Mouse (Mus musculus) gastrocnemius, postnatal 10 days (tissue): Measurements from ENCODE around the gene Ctnnd2. TPM values are rescaled to one million over a fixed set of nuclear protein-coding genes. Genes with fewer than 3 reads are reported as not detected.

Experiments
- DNase-seq: peaks from one replicate; pipeline ENCODE4 v3.0.0; 2021; ENCODE audit warnings: mixed read lengths
- total RNA-seq, 2 experiments: library from RNA; stranded (reverse); gene quantifications; 2 replicates each; pipeline ENCODE4 v1.2.3; 2021

Ctnnd2 gene
- total RNA-seq, 2 experiments from 2014 or later = 0.63 to 0.94 TPM

- no peak for DNase-seq
Measured at GRCm38 (mm10) chr15:30649964-30650363, 477.6 kb downstream of the Ctnnd2 start.

- DNase-seq = no peak
Measured at GRCm38 (mm10) chr15:30655433-30655832, 483.0 kb downstream of the Ctnnd2 start.

DNA sequence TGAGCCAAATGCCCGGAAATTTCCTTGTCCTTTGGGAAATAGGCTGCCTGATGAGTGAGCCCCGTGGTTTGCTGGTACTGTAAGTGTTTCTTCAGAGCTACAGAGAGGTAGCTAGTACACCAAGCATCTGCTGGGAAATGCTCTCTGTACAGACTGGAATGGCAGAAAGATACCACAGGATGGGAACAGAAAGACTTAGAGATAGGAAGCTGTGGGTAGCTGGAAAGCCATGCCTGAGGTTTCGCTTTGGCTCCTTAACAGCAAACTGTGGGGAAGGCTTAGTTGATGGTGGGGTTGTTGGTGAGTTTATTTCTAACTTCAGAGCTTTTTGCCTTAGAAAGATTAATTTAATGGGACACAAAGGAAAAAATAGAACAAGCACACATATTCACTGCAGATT lies 485.2 kb downstream of the Ctnnd2 start:
- DNase-seq = no peak

DNA sequence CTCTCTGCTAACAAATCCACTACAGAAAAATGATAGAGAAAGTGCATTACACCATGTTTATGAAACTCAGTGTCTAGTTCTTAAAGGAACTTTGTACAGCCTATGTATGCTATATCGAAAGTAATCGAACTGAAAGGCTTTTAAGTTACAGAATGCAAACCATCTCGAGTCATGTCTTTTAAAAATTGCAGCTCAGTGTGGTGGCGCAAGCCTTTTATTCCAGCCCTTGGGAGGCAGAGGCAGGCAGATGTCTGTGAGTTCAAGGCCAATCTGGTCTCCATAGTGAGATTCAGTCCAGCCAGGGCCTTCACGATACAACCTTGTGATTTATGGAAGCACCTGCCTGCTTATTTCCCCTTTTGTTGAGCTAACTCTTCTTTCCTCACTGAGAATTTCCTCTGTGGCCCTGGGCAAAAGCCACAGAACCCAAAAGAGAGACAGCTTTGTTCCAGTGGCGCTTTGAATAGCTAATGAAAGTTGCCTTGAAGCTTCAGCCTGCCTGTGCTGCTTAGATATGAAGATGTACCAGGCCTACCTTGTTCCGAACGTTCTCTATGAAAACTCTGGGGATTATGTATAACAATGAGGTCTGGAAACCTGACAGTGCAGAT lies 488.3 kb downstream of the Ctnnd2 start:
- no peak for DNase-seq

GRCm38 (mm10) chr15:30661689-30662422 lies 489.5 kb downstream of the Ctnnd2 start:
- DNase-seq = no peak

GRCm38 (mm10) chr15:30667819-30668587 lies 495.6 kb downstream of the Ctnnd2 start:
- DNase-seq = no peak

DNA sequence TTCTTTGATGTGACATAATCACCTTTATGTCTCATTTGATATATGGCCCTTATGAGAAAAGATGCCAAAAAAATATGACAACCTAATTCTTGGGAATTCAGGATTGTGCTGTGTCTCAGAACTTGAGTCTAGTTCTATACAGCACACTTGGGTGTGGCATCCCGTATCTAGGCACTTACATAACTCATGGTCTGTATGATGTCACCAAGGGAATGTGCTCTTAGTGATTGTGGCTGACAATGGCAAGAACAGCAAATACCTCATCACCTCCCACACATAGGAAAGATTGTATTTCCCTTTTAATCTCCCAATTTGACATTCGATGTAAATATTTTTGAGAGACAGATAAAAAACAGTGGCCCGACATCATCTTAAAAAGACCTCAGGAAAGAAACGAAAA lies 509.5 kb downstream of the Ctnnd2 start:
- DNase-seq = no peak

DNA sequence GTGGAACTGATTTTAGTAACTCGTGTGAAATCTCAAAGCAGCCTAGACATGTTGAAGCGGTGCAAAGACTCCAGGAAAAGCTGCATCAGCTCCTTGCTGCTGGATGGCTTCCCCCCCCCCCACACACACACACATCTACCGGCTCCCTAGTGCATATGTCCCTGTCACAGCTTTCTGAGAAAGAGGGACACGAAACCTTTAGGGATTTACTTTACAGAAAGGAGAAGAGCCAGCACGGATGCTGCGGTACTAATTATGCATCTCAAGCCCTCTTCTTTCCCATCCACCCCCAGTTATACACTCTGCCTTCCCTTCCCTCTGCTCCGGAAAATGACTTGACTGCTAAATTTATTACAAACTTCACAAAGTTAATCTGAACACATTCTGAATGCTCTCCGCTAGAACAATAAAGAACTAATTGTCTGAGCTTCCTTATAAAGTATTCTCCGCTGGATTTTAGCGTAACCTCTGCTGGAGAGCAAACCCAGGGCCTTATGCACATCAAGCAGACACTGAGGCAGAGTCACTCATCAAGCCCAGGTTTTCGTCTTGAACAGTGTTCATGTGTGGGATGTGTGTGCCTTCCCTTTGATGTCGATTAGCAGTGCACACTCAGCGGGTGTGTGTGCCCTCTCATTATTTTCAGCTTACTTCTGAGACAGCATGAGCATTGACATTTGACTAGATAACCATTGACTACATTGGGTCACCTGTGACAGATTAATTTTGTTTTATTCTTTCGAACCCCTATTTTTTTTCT lies 510.1 kb downstream of the Ctnnd2 start:
- DNase-seq = no peak

GRCm38 (mm10) chr15:30686206-30687101 lies 514.1 kb downstream of the Ctnnd2 start:
- DNase-seq = no peak

- DNase-seq = no peak
Measured at GRCm38 (mm10) chr15:30693754-30694205, 521.4 kb downstream of the Ctnnd2 start.

DNA sequence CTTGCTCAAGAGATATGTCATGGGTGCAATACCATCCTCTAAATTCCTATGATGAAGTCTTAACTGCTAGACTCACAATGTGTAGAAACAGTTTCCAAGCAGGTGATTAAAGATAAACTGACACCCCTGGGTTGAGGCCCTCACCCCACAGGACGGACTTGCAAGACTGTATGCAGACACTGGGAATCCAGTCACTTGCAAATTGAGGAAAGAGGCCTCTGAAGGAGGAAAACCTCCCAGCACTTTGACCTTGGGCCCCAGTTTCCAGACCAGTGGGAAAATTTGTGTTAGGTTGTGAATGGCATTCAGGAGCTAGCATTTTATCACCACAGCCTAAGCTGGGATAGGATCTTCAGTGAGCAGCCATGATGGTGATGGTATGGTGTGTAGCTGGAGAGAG lies 521.9 kb downstream of the Ctnnd2 start:
- no peak for DNase-seq

- no peak for DNase-seq
Measured at GRCm38 (mm10) chr15:30695859-30696258, 523.5 kb downstream of the Ctnnd2 start.

DNA sequence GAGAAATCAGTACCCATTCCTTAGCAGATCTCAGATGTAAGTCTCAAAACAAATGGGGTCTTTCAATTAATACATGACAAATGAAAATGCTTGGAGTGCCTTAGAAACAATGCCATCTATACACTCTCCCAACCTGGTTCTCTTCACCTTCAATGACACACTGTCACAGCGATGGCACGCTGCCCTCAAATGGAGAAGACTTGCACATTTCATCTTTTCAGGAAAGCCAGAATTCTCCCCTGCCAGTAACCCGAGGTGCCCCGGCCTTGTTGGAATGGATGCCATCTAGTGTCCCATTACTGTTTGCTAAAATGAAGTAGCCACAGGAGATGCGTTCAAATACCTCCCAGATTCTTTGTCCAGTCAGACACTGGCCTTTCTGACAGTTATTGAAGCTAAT lies 525.0 kb downstream of the Ctnnd2 start:
- DNase-seq = no peak

GRCm38 (mm10) chr15:30700762-30701161 lies 528.4 kb downstream of the Ctnnd2 start:
- DNase-seq = no peak

GRCm38 (mm10) chr15:30701592-30701991 lies 529.2 kb downstream of the Ctnnd2 start:
- no peak for DNase-seq

DNA sequence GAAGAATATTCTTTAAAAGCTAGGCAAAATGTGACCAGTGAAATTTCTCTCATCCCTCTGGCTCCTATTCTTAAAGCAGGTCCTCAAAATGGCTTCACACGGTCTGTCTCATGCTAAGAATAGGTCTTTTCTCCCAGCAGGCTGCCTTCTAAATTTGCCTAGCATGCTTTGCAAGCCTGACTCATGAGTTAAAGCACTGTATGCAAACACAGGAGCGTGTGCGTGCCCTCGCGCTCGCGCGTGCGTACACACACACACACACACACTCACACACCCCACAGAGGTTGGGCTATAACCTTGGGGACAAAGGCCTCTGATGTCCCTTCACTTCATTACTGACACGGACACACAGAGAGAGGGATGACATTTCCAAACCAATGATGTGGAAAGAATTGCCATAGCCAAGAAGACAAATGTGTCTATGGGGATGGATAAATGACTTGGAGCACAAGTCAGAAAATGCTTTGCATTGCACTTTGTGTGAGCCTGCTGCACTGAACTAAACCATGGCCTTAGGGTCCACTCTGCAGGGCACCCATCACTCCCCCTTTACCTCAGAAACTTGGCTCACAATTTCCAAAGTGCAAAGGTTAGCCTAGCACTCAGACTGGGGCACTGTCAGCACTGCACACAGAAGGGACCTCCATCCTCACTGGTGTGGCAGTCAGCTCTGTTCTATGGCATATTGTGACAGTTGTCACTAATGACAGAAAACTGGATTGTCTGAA lies 536.8 kb downstream of the Ctnnd2 start:
- DNase-seq = no peak

- DNase-seq = no peak
Measured at GRCm38 (mm10) chr15:30709754-30710105, 537.3 kb downstream of the Ctnnd2 start.

DNA sequence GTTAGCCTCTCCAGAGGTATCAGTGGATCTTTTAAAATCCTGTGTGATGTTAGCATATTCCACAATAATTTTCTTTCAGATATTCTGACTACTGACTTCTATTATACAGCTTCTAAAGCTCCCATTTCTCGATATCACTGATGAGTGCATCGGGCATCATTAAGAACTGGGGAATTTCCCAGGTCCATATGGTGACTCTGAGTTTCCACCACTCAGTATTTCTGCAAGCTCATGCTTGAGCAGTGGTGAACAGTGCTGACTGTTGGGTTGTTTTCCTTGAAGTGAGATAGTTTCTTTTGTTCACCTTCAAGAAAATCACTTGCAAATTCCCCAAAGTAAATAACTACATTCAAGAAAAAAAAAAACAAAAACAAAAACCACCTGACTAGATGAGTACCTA lies 542.4 kb downstream of the Ctnnd2 start:
- DNase-seq = no peak

GRCm38 (mm10) chr15:30718811-30719210 lies 546.4 kb downstream of the Ctnnd2 start:
- no peak for DNase-seq

DNA sequence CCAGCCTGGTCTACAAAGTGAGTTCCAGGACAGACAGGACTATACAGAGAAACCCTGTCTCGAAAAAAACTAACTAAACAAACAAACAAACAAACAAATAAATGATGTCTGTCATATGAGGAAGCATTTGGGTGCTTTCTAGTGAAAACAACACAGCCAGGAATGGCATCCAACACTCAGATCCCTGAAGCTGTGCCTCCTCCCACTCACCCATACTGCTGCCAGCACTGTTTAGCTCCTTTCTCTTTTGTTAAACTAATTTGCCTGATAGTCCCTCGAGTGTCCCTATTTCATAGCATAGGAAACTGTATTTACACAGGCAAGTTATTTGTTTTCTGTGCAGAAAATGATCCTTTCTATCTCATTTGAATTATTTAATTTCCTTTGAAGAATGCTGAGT lies 546.8 kb downstream of the Ctnnd2 start:
- DNase-seq = no peak

DNA sequence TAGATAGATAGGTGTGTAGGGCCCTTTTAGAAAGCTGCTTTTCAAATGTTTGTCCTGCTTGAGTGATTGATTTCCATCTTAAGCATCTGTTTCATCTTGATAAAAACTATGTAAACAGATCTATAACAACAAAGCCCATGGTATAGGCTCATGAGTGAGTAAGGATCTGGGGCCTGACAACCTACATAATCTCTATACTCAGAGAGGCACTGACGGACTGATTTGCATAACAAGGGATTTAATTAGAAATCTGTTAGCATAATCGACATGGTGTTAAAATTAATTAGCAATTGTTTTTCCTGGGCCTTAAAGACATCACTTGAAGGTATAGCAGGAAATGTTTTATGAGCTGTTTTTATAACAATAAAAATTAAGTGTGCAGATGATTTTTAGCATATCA lies 548.7 kb downstream of the Ctnnd2 start:
- no peak for DNase-seq
